Comparison of ENCODE assay signal across 8 mouse cellular contexts in genomic region chr13:58275599-58275998, GRCm38 (mm10). TPM values are rescaled to one million over a fixed set of nuclear protein-coding genes. Genes with fewer than 3 reads are reported as not detected.
DNase-seq lines count a peak whose midpoint lies in the region; ATAC-seq and TF ChIP-seq lines count a peak whose summit lies in the region.

Gene Gkap1 (minus strand): TSS chr13:58275699.

- WGBS in kidney, adult 2 months: 88% methylated on average over 8 of the region's 8 CpGs
- 80% methylated on average over 8 of the region's 8 CpGs for WGBS in intestine, embryonic 15.5 days
- 83% methylated on average over 8 of the region's 8 CpGs for WGBS in midbrain, embryonic 11.5 days

- TF ChIP-seq POLR2A in kidney, adult 2 months (IDR thresholded peaks at IDR 0.05; ENCODE audit: low read depth, low read length): no peak

- H3K9ac ChIP-seq in intestine, embryonic 15.5 days: peak within 1 kb of the TSS; percentile 81
- H3K9ac ChIP-seq in midbrain, embryonic 11.5 days (ENCODE audit: low read length): peak within 1 kb of the TSS; percentile 88

- no peak for TF ChIP-seq CTCF in kidney, adult 2 months (conservative IDR thresholded peaks at IDR 0.05; ENCODE audit: insufficient read depth, insufficient read length, low read depth, low read length)

- no peaks in the 10 kb centered on the region for H3K27me3 ChIP-seq in kidney, adult 2 months (replicated peaks; ENCODE audit: control insufficient read depth, insufficient read depth, low read length)
- no peaks in the 10 kb centered on the region for H3K27me3 ChIP-seq in intestine, embryonic 15.5 days (replicated peaks)
- H3K27me3 ChIP-seq in midbrain, embryonic 11.5 days (ENCODE audit: control insufficient read depth, insufficient read depth, low read length): no peaks in the 10 kb centered on the region

- H3K4me2 ChIP-seq in intestine, embryonic 15.5 days (replicated peaks): peak within 1 kb of the TSS; percentile 85
- peak within 1 kb of the TSS; percentile 71 for H3K4me2 ChIP-seq in midbrain, embryonic 11.5 days

- H3K4me1 ChIP-seq in kidney, adult 2 months (ENCODE audit: control insufficient read depth, insufficient read depth, low read length): peaks cover 5% of the 10 kb centered on the region; the same call in 1 of the 2 replicates
- H3K4me1 ChIP-seq in intestine, embryonic 15.5 days (replicated peaks): 0 out of 2 replicates have a peak, but pooled peaks cover 5% of the 10 kb centered on the region
- H3K4me1 ChIP-seq in midbrain, embryonic 11.5 days (ENCODE audit: control insufficient read depth, insufficient read depth, low read length): peaks cover 14% of the 10 kb centered on the region

- H3K27ac ChIP-seq in kidney, adult 2 months (ENCODE audit: insufficient read depth, low read depth, low read length): 0 out of 2 replicates have a peak within 1 kb of the TSS, but pooled peaks have one; percentile 51
- H3K27ac ChIP-seq in intestine, embryonic 15.5 days: peak within 1 kb of the TSS; percentile 77
- peak within 1 kb of the TSS; percentile 80 for H3K27ac ChIP-seq in midbrain, embryonic 11.5 days (ENCODE audit: low read depth, low read length)

- H3K9me3 ChIP-seq in intestine, embryonic 15.5 days: no peaks in the 10 kb centered on the region
- H3K9me3 ChIP-seq in midbrain, embryonic 11.5 days (ENCODE audit: control insufficient read depth, low read length): no peaks in the 10 kb centered on the region

- ATAC-seq in intestine, embryonic 15.5 days: no peak
- ATAC-seq in midbrain, embryonic 11.5 days (ENCODE audit: low FRiP score): no peak
- ATAC-seq in inflammation-experienced regulatory T-cells, adult 6 months: no peak

- no peak for DNase-seq in kidney, adult 2 months
- DNase-seq in kidney, postnatal 4 days: no peak
- DNase-seq in adrenal gland, adult 8-10 months: no peak
- DNase-seq in gastrocnemius, postnatal 10 days: no peak
- no peak for DNase-seq in midbrain, embryonic 11.5 days (ENCODE audit: low spot score, missing footprints)
- no peak for DNase-seq in B cell, adult 2 months

- H3K4me3 ChIP-seq in kidney, adult 2 months (ENCODE audit: insufficient read depth, low read depth, low read length): peak within 1 kb of the TSS; percentile 100
- H3K4me3 ChIP-seq in intestine, embryonic 15.5 days (replicated peaks): peak within 1 kb of the TSS; percentile 96
- peak within 1 kb of the TSS; percentile 94 for H3K4me3 ChIP-seq in midbrain, embryonic 11.5 days (ENCODE audit: low read depth, low read length)

- no peaks in the 10 kb centered on the region for H3K36me3 ChIP-seq in kidney, adult 2 months (ENCODE audit: control insufficient read depth, insufficient read depth, low read length)
- no peaks in the 10 kb centered on the region for H3K36me3 ChIP-seq in intestine, embryonic 15.5 days
- no peaks in the 10 kb centered on the region for H3K36me3 ChIP-seq in midbrain, embryonic 11.5 days (ENCODE audit: control insufficient read depth, insufficient read depth, low read length)

RNA-seq across cellular contexts. Expression of gene Gkap1, which starts in this region (rescaled TPM):
- 11.0 and 11.9 TPM in 2 replicates for polyA plus RNA-seq in kidney, adult 2 months (2012; rRNA removed)
- 10 to 100 TPM; 44.8 to 74.5 (median 52.1) TPM for total RNA-seq in adrenal gland, adult 8-10 months (2022)
- 10 to 100 TPM; 24.9 to 26.7 TPM for total RNA-seq in gastrocnemius, postnatal 10 days (2021)
- polyA plus RNA-seq in intestine, embryonic 15.5 days (2015; fragmentation: Nextera tagmentation; extraction: Ambion mirVana): 20.0 and 21.5 TPM in 2 replicates
- polyA plus RNA-seq in midbrain, embryonic 11.5 days (2014; fragmentation: Nextera tagmentation; extraction: Ambion mirVana): 40.8 and 45.5 TPM in 2 replicates
- 1 to 10 TPM in 1 of 3 experiments, under 1 TPM in 2; 0.38 to 1.1 (median 0.87) TPM for polyA plus RNA-seq in inflammation-experienced regulatory T-cells, adult 6 months (2017; shearing (Covaris generic))
